Mouse (Mus musculus) right cerebral cortex, postnatal 36 days (tissue): ENCODE measurements at regions not wholly inside any gene's neighbourhood (a gene's known extent, or its start where the extent isn't known, plus 50 kb on each side); places are given as distances from the start of the nearest gene placed in this dataset.

Source experiments
- DNase-seq, 2 experiments: peaks; one replicate each; pipeline ENCODE4 v3.0.0; 2022; ENCODE audit warnings: low spot score in 2 of 2, mixed read lengths in 1 of 2

GRCm38 (mm10) chr11:55974224-55974875 is 66.5 kb downstream of the Nmur2 start:
- DNase-seq: peak; percentile 14 to 34

GRCm38 (mm10) chr11:55966580-55966979 is 74.2 kb downstream of the Nmur2 start:
- DNase-seq: no peak

- peak; percentile 9 to 16 for DNase-seq
These were observed 82.4 kb downstream of the Nmur2 start for GRCm38 (mm10) chr11:55958372-55958771.

GRCm38 (mm10) chr11:55957355-55957754 is 83.5 kb downstream of the Nmur2 start:
- DNase-seq: no peak

- DNase-seq: no peak
These were observed 87.1 kb downstream of the Nmur2 start for GRCm38 (mm10) chr11:55953696-55954095.

GRCm38 (mm10) chr11:55949596-55949995 is 91.2 kb downstream of the Nmur2 start:
- DNase-seq: no peak

- no peak for DNase-seq
These were observed 94.1 kb downstream of the Nmur2 start for GRCm38 (mm10) chr11:55946629-55947240.

GRCm38 (mm10) chr11:55946028-55946427 is 94.8 kb downstream of the Nmur2 start:
- DNase-seq: no peak

- no peak for DNase-seq
These were observed 100.8 kb downstream of the Nmur2 start for GRCm38 (mm10) chr11:55939983-55940382.

- no peak for DNase-seq
These were observed 114.4 kb downstream of the Nmur2 start for GRCm38 (mm10) chr11:55926366-55926765.

GRCm38 (mm10) chr11:55919066-55919465 is 121.7 kb downstream of the Nmur2 start:
- no peak for DNase-seq

- DNase-seq: no peak
These were observed 122.4 kb downstream of the Nmur2 start for GRCm38 (mm10) chr11:55918411-55918810.

- DNase-seq: no peak
These were observed 143.3 kb downstream of the Nmur2 start for GRCm38 (mm10) chr11:55897506-55897905.

GRCm38 (mm10) chr11:55890161-55890560 is 150.6 kb downstream of the Nmur2 start:
- no peak for DNase-seq

- no peak for DNase-seq
These were observed 162.2 kb downstream of the Nmur2 start for GRCm38 (mm10) chr11:55878631-55879030.

- DNase-seq: no peak
These were observed 173.7 kb downstream of the Nmur2 start for GRCm38 (mm10) chr11:55867141-55867540.

- no peak for DNase-seq
These were observed 181.6 kb downstream of the Nmur2 start for GRCm38 (mm10) chr11:55859230-55859629.

- DNase-seq: no peak
These were observed 212.5 kb upstream of the Glra1 start for GRCm38 (mm10) chr11:55820479-55820878.

- DNase-seq: no peak
These were observed 208.6 kb upstream of the Glra1 start for GRCm38 (mm10) chr11:55816566-55816965.

GRCm38 (mm10) chr11:55810685-55811084 is 202.7 kb upstream of the Glra1 start:
- DNase-seq: no peak

- DNase-seq: no peak
These were observed 183.3 kb upstream of the Glra1 start for GRCm38 (mm10) chr11:55791195-55791865.

- no peak for DNase-seq
These were observed 181.6 kb upstream of the Glra1 start for GRCm38 (mm10) chr11:55789638-55790037.

- DNase-seq: no peak
These were observed 173.0 kb upstream of the Glra1 start for GRCm38 (mm10) chr11:55781044-55781443.
